Mouse (Mus musculus): ENCODE results near the gene Igflr1.

Igflr1 gene

DNA sequence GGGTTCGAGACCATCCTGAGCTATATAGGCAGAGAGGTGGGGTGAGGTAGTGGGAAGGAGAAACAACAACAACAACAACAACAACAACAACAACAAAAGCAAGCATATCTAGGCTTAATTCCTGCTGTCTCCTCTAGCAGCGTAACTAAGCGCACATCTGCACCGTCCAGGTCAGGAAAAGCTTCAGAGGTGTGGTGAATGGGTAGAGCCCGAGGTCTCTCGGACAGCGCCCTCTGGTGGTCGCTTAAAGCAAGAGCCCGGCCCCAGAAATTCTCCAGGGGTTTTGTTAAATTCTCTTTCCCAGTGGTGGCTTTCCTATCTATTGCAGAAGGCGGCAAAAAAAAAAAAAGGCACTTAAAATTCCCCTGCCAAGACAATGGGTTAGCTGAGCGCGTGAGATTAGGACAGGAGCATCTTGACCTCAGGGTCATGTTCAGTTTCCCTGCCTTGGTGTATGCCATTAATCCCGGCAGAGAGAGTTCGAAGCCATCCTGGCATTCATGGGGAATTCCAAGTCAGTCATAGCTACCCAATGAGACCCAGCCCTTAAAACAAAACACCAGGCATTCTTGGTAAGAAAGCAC, 48.4 kb downstream of the Igflr1 start:
- DNase-seq (ENCODE audit: low read depth, low spot score) = no peak

- DNase-seq (ENCODE audit: low read depth, low spot score) = no peak
These were observed 49.2 kb downstream of the Igflr1 start for GRCm38 (mm10) chr7:30614454-30614853.

GRCm38 (mm10) chr7:30615049-30615760, 50.0 kb downstream of the Igflr1 start:
- no peak for DNase-seq (ENCODE audit: low read depth, low spot score)

Data from brain, embryonic 18.5 days (tissue).